Mouse (Mus musculus): ENCODE results near the gene H2-T3. TPM values are rescaled to one million over a fixed set of nuclear protein-coding genes. Genes with fewer than 3 reads are reported as not detected.
"Not testable (repeated sequence)": the region's sequence is repeated elsewhere in the genome, so short reads cannot be mapped to it uniquely, and the experiment has no call there.

The H2-T3 gene
- polyA plus RNA-seq, 1 experiment from 2014 or later, result 0.97 TPM

GRCm38 (mm10) chr17:36169094-36169493, 21.0 kb downstream of the H2-T3 start:
- not testable (repeated sequence) for H3K36me3 ChIP-seq (ENCODE audit: control insufficient read depth, insufficient read depth); H3K4me1 ChIP-seq (ENCODE audit: control insufficient read depth, insufficient read depth, low read length); ATAC-seq (replicated peaks; ENCODE audit: extremely low read depth, insufficient read depth, low FRiP score); H3K4me2 ChIP-seq (ENCODE audit: low read depth, low read length); H3K4me3 ChIP-seq (ENCODE audit: low read length); H3K9ac ChIP-seq (ENCODE audit: low read length); H3K9me3 ChIP-seq (replicated peaks; ENCODE audit: control insufficient read depth, low read length); H3K27ac ChIP-seq (ENCODE audit: low read length)
- H3K27me3 ChIP-seq (ENCODE audit: control insufficient read depth, insufficient read depth, low read length), result peaks cover 49% of the 10 kb centered on the region
- no CpG with 5 or more reads among the region's 1 CpGs for WGBS

- Histone ChIP-seq H3K4me3 (ENCODE audit: low read length) (peak within 1 kb of the TSS; percentile 55), H3K27ac (ENCODE audit: low read length) (no peak within 1 kb of the TSS), H3K4me2 (ENCODE audit: low read depth, low read length) (peak within 1 kb of the TSS; percentile 63), H3K9me3 (replicated peaks; ENCODE audit: control insufficient read depth, low read length) (no peaks in the 10 kb centered on the region), H3K36me3 (ENCODE audit: control insufficient read depth, insufficient read depth) (no peaks in the 10 kb centered on the region), H3K9ac (ENCODE audit: low read length) (no peak within 1 kb of the TSS), H3K27me3 (ENCODE audit: control insufficient read depth, insufficient read depth, low read length) (peaks cover 52% of the 10 kb centered on the region), H3K4me1 (ENCODE audit: control insufficient read depth, insufficient read depth, low read length) (peaks cover 3% of the 10 kb centered on the region; the same call in 1 of the 2 replicates)
- ATAC-seq (replicated peaks; ENCODE audit: extremely low read depth, insufficient read depth, low FRiP score), result no peak
- WGBS, result 3% methylated on average over 56 of the region's 63 CpGs
Measured at GRCm38 (mm10) chr17:36168039-36168652, 21.9 kb downstream of the H2-T3 start, which contains the start of gene Gm8909. Gene Gm8909 (minus strand): TSS chr17:36168537.

GRCm38 (mm10) chr17:36167306-36168038, 22.6 kb downstream of the H2-T3 start:
- 2% methylated on average over 49 of the region's 51 CpGs for WGBS
- Histone ChIP-seq H3K4me3 (ENCODE audit: low read length) (peak overlapping the region; percentile 55), H3K4me2 (ENCODE audit: low read depth, low read length) (peak overlapping the region; percentile 63), H3K27ac (ENCODE audit: low read length) (no peak overlapping the region), H3K27me3 (ENCODE audit: control insufficient read depth, insufficient read depth, low read length) (peaks cover 55% of the 10 kb centered on the region), H3K9me3 (replicated peaks; ENCODE audit: control insufficient read depth, low read length) (no peaks in the 10 kb centered on the region), H3K36me3 (ENCODE audit: control insufficient read depth, insufficient read depth) (no peaks in the 10 kb centered on the region), H3K9ac (ENCODE audit: low read length) (no peak overlapping the region), H3K4me1 (ENCODE audit: control insufficient read depth, insufficient read depth, low read length) (peaks cover 3% of the 10 kb centered on the region; the same call in 1 of the 2 replicates)
- no peak; the same call in 1 of the 2 replicates for ATAC-seq (replicated peaks; ENCODE audit: extremely low read depth, insufficient read depth, low FRiP score)

- not testable (repeated sequence) for ATAC-seq (replicated peaks; ENCODE audit: extremely low read depth, insufficient read depth, low FRiP score); H3K4me3 ChIP-seq (ENCODE audit: low read length)
- WGBS, result 20% methylated on average over 2 of the region's 2 CpGs
Measured at GRCm38 (mm10) chr17:36166901-36167300, 23.2 kb downstream of the H2-T3 start.

GRCm38 (mm10) chr17:36161129-36162051, 28.7 kb downstream of the H2-T3 start:
- Histone ChIP-seq H3K9ac (ENCODE audit: low read length) (no peak overlapping the region), H3K4me2 (ENCODE audit: low read depth, low read length) (peak overlapping the region; percentile 58), H3K9me3 (replicated peaks; ENCODE audit: control insufficient read depth, low read length) (no peaks in the 10 kb centered on the region), H3K4me3 (ENCODE audit: low read length) (peak overlapping the region; percentile 36), H3K36me3 (ENCODE audit: control insufficient read depth, insufficient read depth) (no peaks in the 10 kb centered on the region), H3K4me1 (ENCODE audit: control insufficient read depth, insufficient read depth, low read length) (peaks cover 4% of the 10 kb centered on the region; the same call in 1 of the 2 replicates), H3K27me3 (ENCODE audit: control insufficient read depth, insufficient read depth, low read length) (peaks cover 49% of the 10 kb centered on the region), H3K27ac (ENCODE audit: low read length) (no peak overlapping the region)
- 0 out of 2 replicates have a peak, but pooled peaks have one; percentile 14 for ATAC-seq (replicated peaks; ENCODE audit: extremely low read depth, insufficient read depth, low FRiP score)
- 3% methylated on average over 48 of the region's 56 CpGs for WGBS

More at GRCm38 (mm10) chr17:36166901-36167300, 23.2 kb downstream of the H2-T3 start:
- not testable (repeated sequence) for H3K36me3 ChIP-seq (ENCODE audit: control insufficient read depth, insufficient read depth); H3K4me1 ChIP-seq (ENCODE audit: control insufficient read depth, insufficient read depth, low read length); H3K9me3 ChIP-seq (replicated peaks; ENCODE audit: control insufficient read depth, low read length); H3K27ac ChIP-seq (ENCODE audit: low read length); H3K4me2 ChIP-seq (ENCODE audit: low read depth, low read length); H3K9ac ChIP-seq (ENCODE audit: low read length)
- H3K27me3 ChIP-seq (ENCODE audit: control insufficient read depth, insufficient read depth, low read length), result peaks cover 60% of the 10 kb centered on the region

GRCm38 (mm10) chr17:36158264-36158663, 31.8 kb downstream of the H2-T3 start:
- not testable (repeated sequence) for H3K4me1 ChIP-seq (ENCODE audit: control insufficient read depth, insufficient read depth, low read length); H3K9ac ChIP-seq (ENCODE audit: low read length); H3K36me3 ChIP-seq (ENCODE audit: control insufficient read depth, insufficient read depth); H3K27ac ChIP-seq (ENCODE audit: low read length); ATAC-seq (replicated peaks; ENCODE audit: extremely low read depth, insufficient read depth, low FRiP score); H3K9me3 ChIP-seq (replicated peaks; ENCODE audit: control insufficient read depth, low read length)
- H3K4me2 ChIP-seq (ENCODE audit: low read depth, low read length), result peak overlapping the region; percentile 52
- peak overlapping the region; percentile 31; the same call in 1 of the 2 replicates for H3K4me3 ChIP-seq (ENCODE audit: low read length)
- peaks cover 47% of the 10 kb centered on the region for H3K27me3 ChIP-seq (ENCODE audit: control insufficient read depth, insufficient read depth, low read length)
- 16% methylated on average over 11 of the region's 11 CpGs for WGBS

GRCm38 (mm10) chr17:36157782-36158181, 32.3 kb downstream of the H2-T3 start:
- peaks cover 49% of the 10 kb centered on the region for H3K27me3 ChIP-seq (ENCODE audit: control insufficient read depth, insufficient read depth, low read length)
- not testable (repeated sequence) for H3K4me1 ChIP-seq (ENCODE audit: control insufficient read depth, insufficient read depth, low read length); H3K27ac ChIP-seq (ENCODE audit: low read length); H3K9me3 ChIP-seq (replicated peaks; ENCODE audit: control insufficient read depth, low read length); H3K36me3 ChIP-seq (ENCODE audit: control insufficient read depth, insufficient read depth)
- H3K9ac ChIP-seq (ENCODE audit: low read length), result 0 out of 2 replicates have a peak overlapping the region, but pooled peaks have one; percentile 2
- peak overlapping the region; percentile 31 for H3K4me3 ChIP-seq (ENCODE audit: low read length)
- WGBS, result 0% methylated on average over 36 of the region's 36 CpGs
- peak overlapping the region; percentile 52 for H3K4me2 ChIP-seq (ENCODE audit: low read depth, low read length)
- ATAC-seq (replicated peaks; ENCODE audit: extremely low read depth, insufficient read depth, low FRiP score), result 0 out of 2 replicates have a peak, but pooled peaks have one; percentile 45

- H3K4me2 ChIP-seq (ENCODE audit: low read depth, low read length), result 0 out of 2 replicates have a peak overlapping the region, but pooled peaks have one; percentile 6
- WGBS, result 23% methylated on average over 3 of the region's 3 CpGs
- H3K27ac ChIP-seq (ENCODE audit: low read length), result no peak overlapping the region
- H3K4me1 ChIP-seq (ENCODE audit: control insufficient read depth, insufficient read depth, low read length), result no peaks in the 10 kb centered on the region
- H3K4me3 ChIP-seq (ENCODE audit: low read length), result no peak overlapping the region
- no peak overlapping the region for H3K9ac ChIP-seq (ENCODE audit: low read length)
- no peaks in the 10 kb centered on the region for H3K36me3 ChIP-seq (ENCODE audit: control insufficient read depth, insufficient read depth)
- H3K9me3 ChIP-seq (replicated peaks; ENCODE audit: control insufficient read depth, low read length), result no peaks in the 10 kb centered on the region
- no peak for ATAC-seq (replicated peaks; ENCODE audit: extremely low read depth, insufficient read depth, low FRiP score)
- H3K27me3 ChIP-seq (ENCODE audit: control insufficient read depth, insufficient read depth, low read length), result peaks cover 34% of the 10 kb centered on the region
Measured at GRCm38 (mm10) chr17:36154271-36155149, 35.6 kb downstream of the H2-T3 start.

Data from heart, embryonic 16.5 days (tissue).